Mouse (Mus musculus) neural tube, embryonic 14.5 days (tissue): ENCODE results near the gene Edrf1. TPM values are rescaled to one million over a fixed set of nuclear protein-coding genes. Genes with fewer than 3 reads are reported as not detected.

Experiments
- ATAC-seq: fragments of 200-750 bp; cut with Nextera tagmentation; 2 replicates; pipeline ENCODE4 v1.8.0; 2017; ENCODE audit warnings: low read depth, mild to moderate bottlenecking, moderate TSS enrichment, moderate library complexity
- H3K27ac ChIP-seq: fragments of 300-500 bp; sonication (generic); 2 replicates; pipeline ENCODE4 v1.5.1; 2014; ENCODE audit warnings: low read depth, mild to moderate bottlenecking, control low read depth, low read length, moderate library complexity, mixed read lengths
- H3K27me3 ChIP-seq: fragments of 300-500 bp; sonication (generic); 2 replicates; pipeline ENCODE4 v1.6.1; 2014; ENCODE audit warnings: low read length; ENCODE audit not compliant: control insufficient read depth, insufficient read depth
- H3K36me3 ChIP-seq: fragments of 300-500 bp; sonication (generic); 2 replicates; pipeline ENCODE4 v1.6.1; 2014; ENCODE audit warnings: low read length, mixed read lengths; ENCODE audit not compliant: control insufficient read depth, insufficient read depth
- H3K4me1 ChIP-seq: fragments of 300-500 bp; sonication (generic); 2 replicates; pipeline ENCODE4 v1.6.1; 2014; ENCODE audit warnings: low read length; ENCODE audit not compliant: control insufficient read depth, insufficient read depth
- H3K4me2 ChIP-seq: fragments of 300-500 bp; sonication (generic); 2 replicates; pipeline ENCODE4 v1.6.1; 2014; ENCODE audit warnings: mild to moderate bottlenecking, low read depth, low read length, control low read depth
- H3K4me3 ChIP-seq: fragments of 300-500 bp; sonication (generic); 2 replicates; pipeline ENCODE4 v1.5.1; 2014; ENCODE audit warnings: low read depth, low read length, control low read depth, mixed read lengths
- H3K9ac ChIP-seq: fragments of 300-500 bp; sonication (generic); replicated peaks from 2 replicates; pipeline ENCODE4 v1.6.1; 2014; ENCODE audit warnings: low read depth, mild to moderate bottlenecking, control low read depth, low read length, mixed read lengths
- H3K9me3 ChIP-seq: fragments of 300-500 bp; sonication (generic); 2 replicates; pipeline ENCODE4 v1.6.1; 2016; ENCODE audit warnings: low read length; ENCODE audit not compliant: control insufficient read depth
- WGBS: fragments of 180-500 bp; shearing (Covaris S2); extraction: QIAGEN DNeasy Blood & Tissue Kit; methylation state at CpG from one replicate; pipeline ENCODE4 v1.1.7; 2014; 5-methylcytosine and 5-hydroxymethylcytosine counted together
- polyA plus RNA-seq: library from polyadenylated mRNA; unstranded; fragments of >200 nt; fragmentation: Nextera tagmentation; extraction: Ambion mirVana; gene quantifications from 2 replicates; pipeline ENCODE4 v1.2.1, GENCODE M21; 2014

Gene Edrf1
- polyA plus RNA-seq, 1 experiment from 2014 or later = 22.6 TPM

DNA sequence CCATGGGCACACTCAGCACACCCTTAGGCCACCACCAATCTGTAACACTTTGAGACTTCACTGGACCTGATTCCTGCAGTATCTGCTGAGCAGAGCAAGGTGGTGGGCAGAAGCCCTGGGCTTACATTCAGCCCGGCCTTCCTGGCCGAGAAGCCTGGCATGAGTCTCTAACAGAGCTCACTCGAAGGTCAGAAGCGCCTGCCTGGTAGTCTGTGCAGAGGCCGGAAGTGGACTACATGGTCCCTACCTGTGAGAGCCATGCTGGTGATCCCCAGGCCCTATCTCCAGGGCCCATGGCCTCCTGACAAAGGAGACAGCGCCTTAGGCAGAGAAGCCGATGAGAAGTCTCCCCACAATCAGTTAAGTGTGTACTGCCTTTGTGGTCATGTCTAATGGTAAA, 64.0 kb downstream of the Edrf1 start:
- Histone ChIP-seq H3K36me3 (peaks cover 5% of the 10 kb centered on the region), H3K9ac (no peak overlapping the region), H3K4me2 (no peak overlapping the region), H3K4me1 (no peaks in the 10 kb centered on the region), H3K9me3 (no peaks in the 10 kb centered on the region), H3K4me3 (no peak overlapping the region), H3K27me3 (no peaks in the 10 kb centered on the region), H3K27ac (no peak overlapping the region)
- WGBS = 96% methylated on average over 7 of the region's 7 CpGs
- ATAC-seq = no peak

DNA sequence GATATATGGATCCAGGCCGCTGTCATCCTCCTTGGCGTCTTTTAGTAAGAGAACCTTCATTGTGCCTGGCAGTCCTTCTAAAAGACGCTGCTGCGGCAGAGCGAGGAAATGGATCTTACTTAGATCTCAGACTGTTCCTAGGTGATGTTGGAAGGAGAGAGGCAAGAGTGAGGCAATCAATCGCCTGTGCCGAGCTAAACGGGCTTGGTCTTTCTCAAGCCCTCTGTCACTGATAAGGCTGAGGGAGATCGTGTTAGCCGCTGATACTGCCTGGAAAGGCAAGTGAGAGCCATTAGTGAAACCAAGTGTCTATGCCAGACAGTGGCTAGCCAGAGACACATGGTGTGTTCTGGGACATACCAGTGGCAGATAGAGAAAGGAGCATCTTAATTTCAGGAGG, 65.0 kb downstream of the Edrf1 start:
- no peak overlapping the region for H3K4me3 ChIP-seq
- H3K4me1 ChIP-seq = no peaks in the 10 kb centered on the region
- ATAC-seq = no peak
- no peaks in the 10 kb centered on the region for H3K27me3 ChIP-seq
- no peak overlapping the region for H3K4me2 ChIP-seq
- H3K9ac ChIP-seq = no peak overlapping the region
- WGBS = 92% methylated on average over 10 of the region's 10 CpGs
- H3K36me3 ChIP-seq = no peaks in the 10 kb centered on the region
- no peak overlapping the region for H3K27ac ChIP-seq
- no peaks in the 10 kb centered on the region for H3K9me3 ChIP-seq

DNA sequence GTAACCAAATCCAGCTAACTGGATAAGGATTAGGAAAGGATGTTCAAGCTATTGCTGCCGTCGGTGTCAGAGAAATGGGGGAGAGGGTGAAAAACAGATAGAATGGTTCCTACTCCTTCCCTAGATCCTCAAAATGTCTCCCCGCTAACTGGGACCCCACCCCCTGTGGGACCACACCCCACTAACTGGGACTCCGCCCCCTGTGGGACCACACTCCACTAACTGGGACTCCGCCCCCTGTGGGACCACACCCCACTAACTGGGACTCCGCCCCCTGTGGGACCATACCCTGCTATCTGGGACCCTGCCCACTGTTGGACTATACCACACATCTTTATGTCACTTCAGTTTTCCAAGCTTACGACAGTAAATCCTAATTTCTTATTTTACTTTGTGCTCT, 66.6 kb downstream of the Edrf1 start:
- Histone ChIP-seq H3K27ac (no peak overlapping the region), H3K27me3 (no peaks in the 10 kb centered on the region)
- WGBS = 93% methylated on average over 7 of the region's 7 CpGs

DNA sequence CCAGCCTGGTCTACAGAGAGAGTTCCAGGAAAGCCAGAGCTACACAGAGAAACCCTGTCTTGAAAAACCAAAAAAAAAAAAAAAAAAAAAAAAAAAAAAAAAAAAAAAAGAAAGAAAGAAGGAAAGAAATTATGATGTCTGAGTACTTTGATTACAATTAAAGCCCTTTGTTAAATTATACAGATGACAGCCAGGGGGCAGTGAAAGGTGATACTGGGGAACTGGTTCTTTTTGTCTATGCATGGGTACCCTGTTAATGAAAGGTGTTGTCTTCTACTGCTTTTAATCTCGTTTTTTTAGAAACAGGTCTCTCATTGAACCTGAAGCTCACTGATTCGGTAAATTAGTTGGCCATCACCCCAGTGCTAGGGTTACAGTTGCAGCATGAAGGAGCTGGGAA, 70.0 kb downstream of the Edrf1 start:
- no peak for ATAC-seq
- Histone ChIP-seq H3K9ac (no peak overlapping the region), H3K9me3 (no peaks in the 10 kb centered on the region), H3K4me2 (no peak overlapping the region), H3K27me3 (no peaks in the 10 kb centered on the region), H3K36me3 (no peaks in the 10 kb centered on the region), H3K4me3 (no peak overlapping the region), H3K27ac (no peak overlapping the region), H3K4me1 (peaks cover 9% of the 10 kb centered on the region)
- WGBS = 89% methylated on average over 2 of the region's 2 CpGs

More for the DNA sequence above, 66.6 kb downstream of the Edrf1 start:
- Histone ChIP-seq H3K9ac (no peak overlapping the region), H3K36me3 (no peaks in the 10 kb centered on the region), H3K4me3 (no peak overlapping the region), H3K4me1 (peaks cover 5% of the 10 kb centered on the region; the same call in 1 of the 2 replicates), H3K4me2 (no peak overlapping the region), H3K9me3 (no peaks in the 10 kb centered on the region)
- ATAC-seq = no peak

DNA sequence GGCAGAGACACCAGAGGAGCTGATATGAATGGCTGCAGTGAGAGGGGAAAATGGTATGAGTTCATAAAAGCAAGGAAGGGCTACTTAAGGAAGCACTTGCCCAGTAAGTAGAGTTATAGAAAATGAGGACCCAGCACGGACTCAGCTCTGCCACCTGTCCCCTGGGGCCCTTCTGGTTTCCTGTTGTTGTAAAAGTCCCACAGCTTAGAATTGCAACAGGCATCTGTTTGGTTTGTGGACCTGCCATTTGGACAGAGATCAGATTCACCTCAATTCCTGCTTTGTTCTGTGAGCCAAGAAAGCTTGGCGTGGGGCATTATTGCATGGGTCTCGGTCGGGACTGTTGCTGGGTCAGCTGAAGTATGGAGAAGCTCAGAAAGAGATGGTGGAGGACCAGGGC, 78.0 kb downstream of the Edrf1 start:
- 90% methylated on average over 4 of the region's 4 CpGs for WGBS
- no peak overlapping the region for H3K4me2 ChIP-seq
- no peaks in the 10 kb centered on the region for H3K4me1 ChIP-seq
- no peaks in the 10 kb centered on the region for H3K27me3 ChIP-seq
- peaks cover 46% of the 10 kb centered on the region for H3K36me3 ChIP-seq
- no peak overlapping the region for H3K4me3 ChIP-seq
- no peak for ATAC-seq
- no peak overlapping the region for H3K9ac ChIP-seq
- no peak overlapping the region for H3K27ac ChIP-seq
- no peaks in the 10 kb centered on the region for H3K9me3 ChIP-seq

DNA sequence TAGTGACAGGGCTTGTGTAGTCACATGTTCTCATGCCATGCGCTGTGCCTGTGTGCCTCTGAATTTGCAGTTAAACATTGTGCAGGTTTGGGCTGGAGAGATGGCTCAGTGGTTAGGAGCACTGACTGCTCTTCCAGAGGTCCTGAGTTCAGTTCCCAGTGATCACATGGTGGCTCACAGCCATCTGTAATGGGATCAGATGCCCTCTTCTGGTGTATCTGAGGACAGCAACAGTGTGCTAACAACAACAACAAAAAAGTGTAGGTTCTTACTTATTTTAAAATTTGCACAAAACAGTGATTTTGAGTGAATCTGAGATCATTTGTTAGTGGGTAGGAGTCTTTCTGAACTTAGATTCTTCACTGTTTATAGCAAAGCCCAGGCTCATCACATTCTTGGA, 81.2 kb downstream of the Edrf1 start:
- ATAC-seq = no peak
- H3K27me3 ChIP-seq = no peaks in the 10 kb centered on the region
- peaks cover 69% of the 10 kb centered on the region for H3K36me3 ChIP-seq
- no peak overlapping the region for H3K4me2 ChIP-seq
- no peaks in the 10 kb centered on the region for H3K9me3 ChIP-seq
- no peaks in the 10 kb centered on the region for H3K4me1 ChIP-seq
- WGBS = 100% methylated on average over 1 of the region's 1 CpGs
- no peak overlapping the region for H3K27ac ChIP-seq
- H3K4me3 ChIP-seq = no peak overlapping the region
- no peak overlapping the region for H3K9ac ChIP-seq

DNA sequence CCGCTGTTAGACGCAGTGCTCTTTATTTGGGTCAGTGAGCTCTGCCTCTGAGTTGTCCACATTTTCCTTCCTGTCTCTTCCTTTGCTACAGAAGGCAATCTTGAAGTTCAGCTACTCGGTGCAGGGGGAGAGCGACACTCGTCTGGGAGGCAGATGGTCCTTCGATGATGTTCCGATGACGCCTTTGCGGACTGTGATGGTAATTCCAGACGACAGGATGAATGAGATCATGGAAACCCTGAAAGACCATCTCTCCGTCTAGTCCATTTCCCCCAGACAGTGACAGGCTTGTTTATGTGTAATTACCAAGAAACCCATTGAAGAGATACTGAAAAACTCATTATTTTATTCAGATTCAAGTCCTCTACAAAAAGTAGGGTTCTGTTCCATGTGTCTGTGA, 83.3 kb downstream of the Edrf1 start:
- 82% methylated on average over 11 of the region's 11 CpGs for WGBS

More for the DNA sequence above, 83.3 kb downstream of the Edrf1 start:
- Histone ChIP-seq H3K27ac (no peak overlapping the region), H3K36me3 (peaks cover 64% of the 10 kb centered on the region), H3K9ac (no peak overlapping the region), H3K4me3 (no peak overlapping the region), H3K27me3 (no peaks in the 10 kb centered on the region), H3K9me3 (no peaks in the 10 kb centered on the region), H3K4me1 (no peaks in the 10 kb centered on the region), H3K4me2 (no peak overlapping the region)
- no peak for ATAC-seq

Other genes with a start within 250 kb of the Edrf1 start
- not detected in 2 replicates for gene Tex36, start 35.4 kb upstream of the Edrf1 start, polyA plus RNA-seq
- gene Mmp21, start 42.5 kb downstream of the Edrf1 start, polyA plus RNA-seq = 0.15 TPM in 1 of 2 replicates, not detected in the other
- gene Bccip, start 71.8 kb downstream of the Edrf1 start, polyA plus RNA-seq = 85.2 and 94.3 TPM in 2 replicates
- 65.6 and 67.3 TPM in 2 replicates for gene Uros, start 72.5 kb downstream of the Edrf1 start, polyA plus RNA-seq
- 2.0 and 3.7 TPM in 2 replicates for gene Fank1, start 139.3 kb downstream of the Edrf1 start, polyA plus RNA-seq
- gene Dhx32, start 145.2 kb downstream of the Edrf1 start, polyA plus RNA-seq = 35.0 and 41.0 TPM in 2 replicates